Mouse (Mus musculus): ENCODE measurements around the gene Selenon.

Selenon gene

DNA sequence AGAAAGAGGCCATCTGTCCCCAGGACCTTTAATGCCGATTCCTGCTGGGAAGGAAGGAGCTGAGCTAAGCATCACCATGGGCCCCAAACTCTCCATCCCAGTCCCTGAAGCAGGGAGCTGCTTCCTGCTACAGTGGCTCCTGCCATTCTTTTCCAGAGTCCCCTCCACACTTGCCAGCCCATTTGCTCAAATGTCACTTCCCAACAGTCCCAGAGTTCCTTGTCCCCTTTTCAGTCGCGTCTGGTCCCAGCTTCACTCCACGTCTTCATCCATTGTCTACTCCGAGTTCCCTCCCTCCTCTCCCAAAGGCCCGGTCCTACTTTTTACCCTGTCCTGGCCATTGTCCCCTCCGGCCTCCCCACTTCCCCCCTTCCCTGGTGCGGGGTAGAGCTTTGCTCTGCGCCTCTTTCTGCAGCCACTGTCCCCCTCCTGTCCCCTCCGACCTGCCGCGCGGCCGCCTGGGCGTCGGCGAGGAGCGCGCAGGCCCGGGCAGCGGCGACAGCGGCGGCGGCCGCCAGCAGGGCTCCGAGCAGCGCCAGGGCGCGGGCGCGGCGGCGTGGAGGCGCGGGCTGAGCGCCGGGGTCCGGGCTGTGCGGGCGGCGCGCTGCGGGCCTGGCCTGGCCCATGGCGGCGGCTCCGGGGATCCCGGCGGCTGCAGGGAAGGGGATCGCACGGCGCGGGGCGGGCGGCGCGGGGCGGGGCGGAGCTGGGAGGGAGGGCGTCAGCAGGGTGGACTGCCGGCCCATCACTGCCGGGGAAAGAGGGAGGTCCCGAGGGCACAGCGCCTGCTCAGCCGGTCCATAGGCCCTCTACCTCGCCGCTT, at the start of gene Selenon:
Gene Selenon, minus strand, starts transcription at position 673 of the 823 bp plus-strand sequence.
- no peak for DNase-seq (ENCODE audit: low spot score in 2 of 2)

GRCm38 (mm10) chr4:134601404-134601803, 49.4 kb upstream of the Selenon start:
- no peak for DNase-seq (ENCODE audit: low spot score in 2 of 2)

DNA sequence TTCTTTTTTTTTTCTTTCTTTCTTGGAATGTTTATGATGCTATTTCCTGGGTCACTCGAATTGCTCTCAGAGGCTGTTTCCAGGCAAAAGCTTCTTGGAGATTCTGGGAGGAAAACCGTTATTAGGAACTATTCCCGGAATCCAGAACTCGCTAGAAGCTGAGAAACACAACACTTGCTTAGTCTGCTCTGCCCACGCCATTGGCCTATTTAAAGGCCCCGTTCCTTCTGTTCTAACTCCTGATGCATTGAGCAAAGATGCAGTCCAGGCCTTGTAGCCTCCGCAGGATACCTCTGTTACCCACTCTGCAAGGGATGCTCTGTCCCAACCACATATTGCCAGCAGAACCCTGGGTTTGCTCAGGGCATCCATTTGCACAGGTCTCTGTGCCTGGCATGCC, 48.8 kb upstream of the Selenon start:
- DNase-seq (ENCODE audit: low spot score in 2 of 2), result no peak

GRCm38 (mm10) chr4:134600060-134600459, 48.1 kb upstream of the Selenon start:
- no peak for DNase-seq (ENCODE audit: low spot score in 2 of 2)

DNA sequence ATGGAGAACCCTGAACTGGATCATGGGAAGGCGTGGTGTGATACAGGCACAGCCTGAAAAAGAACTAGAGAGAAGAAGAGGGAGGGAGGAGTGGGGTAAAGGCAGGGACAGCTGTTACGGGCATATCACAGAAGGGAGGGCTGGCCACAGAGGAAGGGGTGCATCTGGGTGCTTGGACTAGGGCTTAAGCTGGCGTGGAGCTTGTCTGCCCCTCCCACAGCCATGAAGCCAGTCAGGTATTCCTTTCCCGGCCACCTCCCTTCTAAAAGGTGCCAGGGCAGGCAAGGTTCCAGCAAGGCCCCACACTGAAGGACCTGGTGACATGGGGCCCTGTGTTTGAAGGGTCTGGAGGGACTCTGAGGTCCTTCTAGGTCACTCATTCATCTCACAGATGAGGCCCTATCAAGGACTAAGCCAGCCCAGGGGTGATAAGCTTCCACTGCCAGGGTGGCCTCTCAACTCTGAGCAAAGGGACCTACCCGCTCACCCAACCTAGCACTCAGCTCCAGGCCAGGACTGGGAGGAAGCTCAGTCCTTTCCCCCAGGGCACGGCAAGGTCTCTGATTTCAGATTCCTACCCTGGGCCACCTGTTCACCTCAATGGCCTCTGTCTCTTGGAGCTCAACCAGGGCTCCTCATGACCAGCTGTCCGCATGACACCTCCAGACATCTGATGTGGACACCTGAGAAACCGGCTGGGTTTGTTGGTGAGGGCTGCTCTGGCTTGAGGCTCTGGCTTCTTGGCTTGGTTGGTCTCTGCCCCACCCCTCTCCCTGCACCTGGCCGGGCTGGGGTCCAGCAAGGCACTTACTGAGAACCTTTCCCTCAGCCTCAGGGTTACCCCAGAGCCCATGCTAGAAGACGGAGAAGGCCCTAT, 45.1 kb upstream of the Selenon start:
- no peak for DNase-seq (ENCODE audit: low spot score in 2 of 2)

DNA sequence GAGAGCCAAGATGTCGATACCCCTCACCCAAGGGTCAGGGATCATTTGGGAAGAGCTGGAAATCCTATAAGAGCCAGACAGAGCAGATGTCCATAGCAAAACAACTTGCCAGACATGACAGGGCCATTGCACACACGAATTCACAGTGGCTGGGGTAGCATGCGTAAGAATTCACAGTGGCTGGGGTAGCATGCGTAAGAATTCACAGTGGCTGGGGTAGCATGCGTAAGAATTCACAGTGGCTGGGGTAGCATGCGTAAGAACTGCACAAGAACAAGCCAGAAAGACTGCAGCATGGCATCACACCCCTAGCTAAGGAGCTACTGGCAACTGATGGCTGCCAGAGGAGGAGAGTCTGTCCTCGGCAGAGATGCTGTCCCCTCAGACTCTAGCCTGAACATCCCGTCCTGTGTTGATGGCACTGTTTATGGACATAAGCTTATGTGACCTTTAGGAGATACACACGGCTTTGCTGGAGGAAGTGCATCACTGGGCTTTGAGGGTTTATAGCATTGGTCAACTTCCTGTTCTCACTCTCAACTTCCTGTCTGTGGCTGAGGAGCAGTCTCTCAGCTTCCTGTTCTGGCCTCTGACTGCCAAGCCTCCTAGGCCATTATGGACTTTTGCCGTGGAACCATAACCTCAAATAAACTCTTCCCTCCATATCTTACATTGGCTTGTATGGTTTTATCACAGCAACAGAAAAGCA, 42.9 kb upstream of the Selenon start:
- DNase-seq (ENCODE audit: low spot score in 2 of 2), result no peak

DNA sequence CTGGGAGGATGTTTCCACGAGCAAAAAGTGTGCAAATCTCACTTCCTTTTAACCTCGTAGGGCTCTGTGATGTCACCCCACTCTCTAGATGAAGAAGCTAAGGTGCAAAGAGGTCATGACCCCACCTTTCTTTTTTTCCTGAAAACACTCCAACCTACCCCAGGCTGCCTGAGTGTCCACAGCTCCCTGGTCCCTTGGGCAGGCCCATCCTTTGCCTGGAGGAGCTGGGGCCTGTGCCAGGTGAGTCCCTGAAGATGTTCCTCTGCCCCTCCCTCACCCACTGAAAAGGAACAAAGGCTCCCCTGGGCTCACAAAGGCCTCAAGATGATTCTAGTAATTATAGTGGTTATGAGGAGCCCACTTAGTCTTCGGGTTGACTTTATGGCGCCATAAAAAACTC, 40.5 kb upstream of the Selenon start:
- no peak for DNase-seq (ENCODE audit: low spot score in 2 of 2)

DNA sequence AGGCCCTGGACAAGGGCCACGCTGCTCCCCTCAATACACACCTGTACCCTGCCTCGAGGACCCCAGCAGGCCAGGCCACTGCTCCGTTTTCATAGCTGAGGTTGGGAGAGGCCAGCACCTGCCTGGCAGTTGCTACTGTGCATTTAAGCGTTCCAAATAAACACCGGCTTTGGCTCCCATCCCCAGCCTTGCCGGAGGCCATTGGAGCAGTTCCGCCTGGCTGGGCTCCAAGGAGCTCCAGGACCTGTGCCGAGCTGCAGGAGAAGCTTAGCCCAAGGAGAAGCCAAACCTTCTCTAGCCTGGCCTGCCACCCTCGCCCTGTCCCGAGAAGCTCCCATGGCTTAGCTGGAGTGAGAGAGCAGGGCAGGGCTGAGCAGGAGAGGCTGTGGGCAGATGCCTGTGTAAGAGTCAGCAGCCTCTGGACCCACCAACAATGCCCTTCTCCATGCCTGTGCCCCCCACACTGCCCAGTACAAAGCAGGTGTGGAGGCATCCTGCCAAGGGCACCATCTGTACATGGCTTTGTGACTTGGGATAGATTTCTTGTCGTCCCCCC, 39.6 kb upstream of the Selenon start:
- no peak for DNase-seq (ENCODE audit: low spot score in 2 of 2)

- no peak for DNase-seq (ENCODE audit: low spot score in 2 of 2)
Measured at GRCm38 (mm10) chr4:134590227-134590926, 38.4 kb upstream of the Selenon start.

DNA sequence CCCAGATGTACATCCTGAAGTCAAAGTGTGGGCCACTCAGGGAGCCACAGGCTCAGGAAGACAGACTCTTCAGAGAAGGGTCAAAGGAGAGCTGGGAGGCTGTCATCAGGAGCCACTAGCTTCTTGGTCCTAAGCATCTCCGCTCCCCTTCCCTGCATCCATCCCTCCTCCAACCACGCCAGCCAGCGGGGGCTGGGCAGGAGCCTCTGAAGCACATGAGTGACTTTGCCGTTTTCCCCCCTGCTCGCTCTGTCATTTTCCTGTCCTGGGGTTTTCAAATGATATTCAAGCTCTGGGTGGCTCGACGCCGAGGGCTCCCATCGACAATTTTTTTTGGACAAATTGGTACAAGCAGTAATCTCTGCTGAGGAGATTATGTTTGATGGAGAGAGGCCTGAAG, 37.8 kb upstream of the Selenon start:
- DNase-seq (ENCODE audit: low spot score in 2 of 2), result no peak

DNA sequence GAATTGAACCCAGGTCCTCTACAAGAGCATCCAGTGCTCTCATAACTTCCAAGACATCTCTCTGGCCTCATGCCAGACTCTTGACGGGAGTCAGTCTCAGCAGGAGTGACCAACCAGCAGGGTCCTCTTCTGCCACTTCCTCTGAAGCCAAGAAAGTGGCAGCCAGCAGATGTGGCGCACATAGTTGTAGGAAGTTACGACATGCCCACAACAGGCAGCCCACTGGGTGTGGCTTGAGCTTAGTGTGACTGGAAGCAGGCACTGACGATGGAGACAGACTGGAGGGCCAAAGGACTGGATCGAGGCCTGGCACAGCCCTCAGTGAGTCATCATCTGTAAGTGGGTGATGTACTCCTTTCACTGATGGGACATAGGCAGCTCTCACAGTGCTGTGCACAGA, 37.0 kb upstream of the Selenon start:
- DNase-seq (ENCODE audit: low spot score in 2 of 2), result no peak

DNA sequence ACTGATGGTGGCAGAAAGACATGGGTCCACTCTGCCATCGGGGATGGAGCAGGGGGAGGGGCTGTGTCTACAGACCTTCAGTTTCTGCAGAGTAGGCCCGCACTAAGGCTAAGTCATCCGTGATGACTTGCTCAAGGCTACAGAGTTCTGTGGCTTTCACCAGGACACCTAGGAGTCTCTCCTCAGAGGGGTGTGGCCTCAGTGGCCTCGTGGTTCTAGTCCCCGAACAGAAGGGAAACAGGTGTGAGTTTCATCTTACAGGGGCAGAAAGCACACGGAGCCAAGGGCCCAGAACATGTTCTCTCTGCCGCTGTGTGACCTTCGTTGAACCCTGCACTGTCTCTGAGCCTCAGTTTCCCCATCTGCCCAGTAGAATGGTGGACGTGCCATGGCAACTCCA, 36.3 kb upstream of the Selenon start:
- DNase-seq (ENCODE audit: low spot score in 2 of 2), result no peak

- DNase-seq (ENCODE audit: low spot score in 2 of 2), result no peak
Measured at GRCm38 (mm10) chr4:134587636-134588197, 35.8 kb upstream of the Selenon start.

DNA sequence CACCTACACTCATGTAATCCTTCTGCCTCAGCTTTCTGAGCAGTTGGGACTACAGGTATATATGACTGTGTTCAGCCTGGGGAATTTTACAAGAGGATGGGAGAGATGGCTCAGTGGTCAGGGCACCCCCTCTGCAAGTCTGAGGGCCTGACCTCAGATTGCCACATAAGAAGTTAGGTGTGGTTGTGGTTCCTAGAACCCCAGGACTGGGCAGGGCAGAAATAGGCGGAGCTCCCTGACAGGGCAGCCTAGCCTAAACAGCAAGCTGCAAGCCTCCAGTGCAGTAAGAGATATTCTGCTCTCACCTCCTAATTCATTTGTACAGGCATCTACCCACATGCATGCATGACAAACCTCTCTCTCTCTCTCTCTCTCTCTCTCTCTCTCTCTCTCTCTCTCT, 34.7 kb upstream of the Selenon start:
- DNase-seq (ENCODE audit: low spot score in 2 of 2), result no peak

GRCm38 (mm10) chr4:134586126-134586525, 34.2 kb upstream of the Selenon start:
- DNase-seq (ENCODE audit: low spot score in 2 of 2), result no peak

DNA sequence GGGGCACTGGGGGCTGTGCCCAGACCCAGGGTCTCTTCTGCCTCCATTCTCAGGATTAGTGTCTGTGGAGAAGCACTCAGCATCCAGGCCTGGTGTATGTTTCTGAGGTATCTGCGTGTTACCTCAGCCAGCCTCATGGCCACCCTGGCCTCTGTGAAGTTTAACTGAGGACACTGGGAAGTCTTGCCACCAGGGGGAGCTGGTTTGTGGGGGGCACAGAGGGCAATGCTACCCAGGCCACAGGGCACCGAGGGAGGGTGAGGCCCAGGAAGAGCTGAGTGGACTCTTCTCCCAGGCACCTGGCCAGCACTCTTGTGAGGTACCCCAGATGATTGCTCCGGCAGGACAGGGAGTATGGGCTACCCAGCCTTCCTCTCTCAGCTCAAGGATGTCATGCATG, 31.5 kb upstream of the Selenon start:
- DNase-seq (ENCODE audit: low spot score in 2 of 2), result peak; percentile 51 to 86

- DNase-seq (ENCODE audit: low spot score in 2 of 2), result no peak
Measured at GRCm38 (mm10) chr4:134581365-134581764, 29.4 kb upstream of the Selenon start.

GRCm38 (mm10) chr4:134580351-134581148, 28.6 kb upstream of the Selenon start:
- DNase-seq (ENCODE audit: low spot score in 2 of 2), result no peak

DNA sequence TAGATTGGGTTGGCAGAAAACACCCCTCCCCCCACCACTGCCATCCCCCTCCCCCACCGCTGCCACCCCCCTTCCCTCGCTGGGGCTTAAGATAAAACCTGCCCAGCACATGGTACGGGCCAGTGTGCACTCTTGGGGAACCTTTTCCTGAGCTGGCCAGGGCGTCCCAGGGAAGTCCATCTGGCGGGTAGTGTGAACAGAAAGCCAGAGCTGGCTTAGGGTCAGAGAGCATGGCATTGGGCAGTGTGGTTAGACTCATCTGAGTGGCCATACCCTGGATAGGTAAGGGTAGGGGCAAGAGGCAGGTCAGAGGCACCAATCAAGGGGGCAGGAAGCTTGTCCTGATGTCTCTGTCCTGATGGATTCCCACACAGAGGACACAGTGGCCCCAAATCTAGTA, 27.7 kb upstream of the Selenon start:
- DNase-seq (ENCODE audit: low spot score in 2 of 2), result no peak

- no peak for DNase-seq (ENCODE audit: low spot score in 2 of 2)
Measured at GRCm38 (mm10) chr4:134579212-134579611, 27.2 kb upstream of the Selenon start.

Data from spleen, postnatal 4 days (tissue).